8 mouse cellular contexts compared by ENCODE assay signal in the genomic region with DNA sequence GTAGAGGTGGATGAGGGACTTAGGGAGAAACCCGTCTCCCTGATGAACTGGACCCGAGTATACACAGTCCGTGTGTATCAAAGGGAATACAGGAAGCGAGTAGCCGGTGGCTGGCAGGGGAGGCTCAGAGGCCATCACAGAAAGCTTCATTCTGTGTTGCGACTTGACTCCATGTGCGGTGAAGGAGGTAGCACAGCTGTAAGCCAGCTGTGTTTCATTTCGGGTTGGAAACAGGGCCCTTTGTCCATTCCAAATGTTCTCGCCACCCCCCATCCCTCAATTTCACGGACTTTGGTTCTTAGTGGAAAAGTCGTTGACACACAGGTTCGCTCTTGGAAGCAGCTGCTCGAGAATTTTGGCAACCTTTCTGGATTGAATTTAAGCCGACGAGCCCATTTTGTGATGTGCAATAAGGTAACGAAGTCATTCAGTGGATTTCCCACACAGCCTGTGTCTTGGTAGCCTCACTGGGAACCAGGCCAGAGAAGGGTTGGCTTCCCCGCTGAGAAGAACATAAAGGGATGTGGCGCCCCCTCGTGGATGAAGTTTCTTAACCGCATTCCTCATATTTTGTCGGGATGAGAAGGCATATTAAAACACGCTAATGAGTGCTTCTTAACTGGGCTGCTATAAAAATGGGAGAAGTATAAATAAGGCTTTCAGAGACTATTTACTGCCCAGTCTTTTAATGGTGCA. TPM values are rescaled to one million over a fixed set of nuclear protein-coding genes. Genes with fewer than 3 reads are reported as not detected.
DNase-seq lines count a peak whose midpoint lies in the region; ATAC-seq and TF ChIP-seq lines count a peak whose summit lies in the region.

No protein-coding gene starts in this region.

- ATAC-seq in hindbrain, embryonic 15.5 days (ENCODE audit: low FRiP score, low read depth): peak; percentile 71; the same call in 1 of the 2 replicates

- no peaks in the 10 kb centered on the region for H3K36me3 ChIP-seq in hindbrain, embryonic 15.5 days

- H3K27me3 ChIP-seq in hindbrain, embryonic 15.5 days: no peaks in the 10 kb centered on the region

- peak overlapping the region; percentile 35 for H3K4me2 ChIP-seq in hindbrain, embryonic 15.5 days

- peak overlapping the region; percentile 64 for H3K4me3 ChIP-seq in gastrocnemius, adult 2 months
- no peak overlapping the region for H3K4me3 ChIP-seq in hindbrain, embryonic 15.5 days

- peak; percentile 86 to 88 for DNase-seq in adrenal gland, adult 18-20 months (ENCODE audit: low spot score in 2 of 2)
- peak; percentile 83 to 90 for DNase-seq in cerebellum, postnatal 4 days (ENCODE audit: low spot score in 2 of 2)
- DNase-seq in gastrocnemius, adult 2 months: peak; percentile 93
- peak; percentile 88 to 99 for DNase-seq in layer of hippocampus, postnatal 25 days (ENCODE audit: extremely low spot score in 1 of 2, low spot score in 1 of 2)
- peak; percentile 86 to 88 for DNase-seq in lung, postnatal 4 days
- DNase-seq in right cerebral cortex, postnatal 25 days: peak; percentile 78
- DNase-seq in natural killer cell, adult 2 months (ENCODE audit: low spot score in 2 of 2): no peak

- H3K9me3 ChIP-seq in hindbrain, embryonic 15.5 days: no peaks in the 10 kb centered on the region

- 0 out of 2 replicates have a peak, but pooled peaks cover 5% of the 10 kb centered on the region for H3K4me1 ChIP-seq in hindbrain, embryonic 15.5 days (replicated peaks)

- peak; percentile 77 for TF ChIP-seq CTCF in gastrocnemius, adult 2 months (IDR thresholded peaks at IDR 0.05)

- no peak overlapping the region for H3K9ac ChIP-seq in hindbrain, embryonic 15.5 days

- peak overlapping the region; percentile 50; the same call in 1 of the 2 replicates for H3K27ac ChIP-seq in gastrocnemius, adult 2 months
- H3K27ac ChIP-seq in hindbrain, embryonic 15.5 days (replicated peaks): no peak overlapping the region

- intact Hi-C loops in gastrocnemius, adult 2 months (cut with DNase I): loop anchor here (2.0 to 5.0 kb wide), 3 partner anchors 40 to 235 kb away; a partner anchor contains a TSS

- WGBS in hindbrain, embryonic 15.5 days: 39% methylated on average over 22 of the region's 22 CpGs

RNA-seq across cellular contexts. Expression of a gene that starts 39.4 kb away (rescaled TPM):
- total RNA-seq in adrenal gland, adult 18-20 months (2021): 10 to 100 TPM; 34.5 to 69.8 TPM
- total RNA-seq in gastrocnemius, adult 2 months (2021): 1 to 10 TPM; 4.9 to 7.0 TPM
- 10.5 and 11.8 TPM in 2 replicates for polyA plus RNA-seq in hindbrain, embryonic 15.5 days (2015; fragmentation: Nextera tagmentation; extraction: Ambion mirVana)
- total RNA-seq in layer of hippocampus, postnatal 25 days (2021): 10 to 100 TPM; 23.4 to 28.3 TPM

Comparison
In these comparisons a context has a peak if more than half of its experiments do, and no peak if none do; other contexts are left out.
1. DNase-seq: peak in adrenal gland, adult 18-20 months (2 of 2), cerebellum, postnatal 4 days (2 of 2), gastrocnemius, adult 2 months (single experiment), layer of hippocampus, postnatal 25 days (2 of 2), lung, postnatal 4 days (2 of 2) and right cerebral cortex, postnatal 25 days (single experiment); none in natural killer cell, adult 2 months (0 of 2).